Mouse (Mus musculus) kidney, adult 2 months (tissue): ENCODE measurements at regions not wholly inside any gene's neighbourhood (a gene's known extent, or its start where the extent isn't known, plus 50 kb on each side); places are given as distances from the start of the nearest gene placed in this dataset.

Source experiments
- CTCF ChIP-seq: fragments of 200-500 bp; conservative IDR thresholded peaks from 2 replicates; pipeline ENCODE4 v1.5.1; 2011; ENCODE audit warnings: low read depth, mild to moderate bottlenecking, control low read depth, low read length, moderate library complexity, mixed read lengths; ENCODE audit not compliant: insufficient read depth, insufficient read length
- POLR2A ChIP-seq: fragments of 200-500 bp; IDR thresholded peaks from one replicate; pipeline ENCODE4 v1.6.1; 2011; ENCODE audit warnings: low read depth, low read length, control low read depth

DNA sequence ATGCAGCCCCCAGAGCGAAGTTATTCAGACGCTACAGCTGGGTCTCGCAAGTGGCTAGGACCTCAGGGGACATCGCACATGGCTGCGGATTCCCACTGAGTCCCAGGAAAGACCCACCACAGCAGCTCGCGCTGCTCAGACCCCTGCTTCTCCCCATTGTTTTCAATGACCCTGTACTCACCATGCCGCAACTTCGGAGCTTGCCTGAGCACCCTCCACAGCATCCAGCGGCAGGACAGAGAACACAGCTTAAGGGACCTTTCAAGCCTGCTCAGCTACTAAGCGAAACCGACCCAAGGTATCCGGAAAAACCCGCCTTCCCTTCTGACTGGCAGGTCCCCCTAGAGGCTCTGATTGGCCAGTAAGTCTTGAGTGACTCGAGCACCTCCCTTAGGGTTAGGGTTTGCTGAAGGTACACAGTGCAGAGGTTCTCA lies 78.4 kb upstream of the Gm15446 start:
- no peak for TF ChIP-seq CTCF
- no peak for TF ChIP-seq POLR2A
